ENCODE assay signal across 27 mouse cellular contexts in genomic region chr2:149848778-149849177, GRCm38 (mm10). TPM values are rescaled to one million over a fixed set of nuclear protein-coding genes. Genes with fewer than 3 reads are reported as not detected.
A peak's percentile ranks its signal among the peaks of the same experiment; 100 is the strongest.
DNase-seq lines count a peak whose midpoint lies in the region; ATAC-seq and TF ChIP-seq lines count a peak whose summit lies in the region.
"Had no signal": no experiment of that assay in that cellular context is flagged by ENCODE, and none has a peak within 500 bp of the region (broad histone marks: within the 10 kb centered on the region; RNA-seq: fewer than 3 reads in every experiment).

No protein-coding gene starts in this region.

- no peak overlapping the region for H3K4me3 ChIP-seq in hindbrain, embryonic 12.5 days
- no peak overlapping the region for H3K4me3 ChIP-seq in hindbrain, embryonic 13.5 days
- H3K4me3 ChIP-seq in hindbrain, embryonic 15.5 days = no peak overlapping the region
- no peak overlapping the region for H3K4me3 ChIP-seq in hindbrain, postnatal 0 days (ENCODE audit: low read length)
- no peak overlapping the region for H3K4me3 ChIP-seq in midbrain, embryonic 15.5 days
- no peak overlapping the region for H3K4me3 ChIP-seq in midbrain, postnatal 0 days (ENCODE audit: low read depth, low read length)
- H3K4me3 ChIP-seq: embryonic facial prominence, embryonic 13.5 days; embryonic facial prominence, embryonic 15.5 days; erythroblast, embryonic 14.5 days; forebrain, embryonic 10.5 days; forebrain, embryonic 12.5 days had no signal

- 0 out of 2 replicates have a peak, but pooled peaks have one; percentile 26 for ATAC-seq in hindbrain, embryonic 12.5 days (ENCODE audit: low FRiP score)
- no peak for ATAC-seq in hindbrain, embryonic 13.5 days (ENCODE audit: low FRiP score)
- peak; percentile 66; the same call in 1 of the 2 replicates for ATAC-seq in hindbrain, embryonic 15.5 days (ENCODE audit: low FRiP score, low read depth)
- no peak for ATAC-seq in hindbrain, postnatal 0 days
- ATAC-seq in midbrain, embryonic 15.5 days (replicated peaks) = 0 out of 2 replicates have a peak, but pooled peaks have one; percentile 54
- no peak for ATAC-seq in midbrain, postnatal 0 days (ENCODE audit: low FRiP score)
- ATAC-seq: forebrain, embryonic 14.5 days had no signal

- no peak for TF ChIP-seq CTCF in hindbrain, postnatal 0 days (IDR thresholded peaks at IDR 0.05; ENCODE audit: low read depth)
- no peak for TF ChIP-seq CTCF in midbrain, postnatal 0 days (IDR thresholded peaks at IDR 0.05)

- DNase-seq in hindbrain, postnatal 0 days (ENCODE audit: low spot score) = no peak
- DNase-seq in midbrain, postnatal 0 days (ENCODE audit: low spot score) = no peak
- DNase-seq: adrenal gland, adult 2 months; adrenal gland, postnatal 10 days; adrenal gland, postnatal 25 days; cerebellum, adult 11 months; cerebellum, adult 18-20 months; cerebellum, adult 8-10 months; cerebellum, adult 9-11 months; cerebellum, postnatal 14 days; cerebellum, postnatal 36 days had no signal

- H3K9ac ChIP-seq in hindbrain, embryonic 12.5 days = no peak overlapping the region
- no peak overlapping the region for H3K9ac ChIP-seq in hindbrain, embryonic 13.5 days
- H3K9ac ChIP-seq in hindbrain, embryonic 15.5 days = no peak overlapping the region
- H3K9ac ChIP-seq in hindbrain, postnatal 0 days (replicated peaks; ENCODE audit: low read length) = no peak overlapping the region
- H3K9ac ChIP-seq in midbrain, embryonic 15.5 days = no peak overlapping the region
- no peak overlapping the region for H3K9ac ChIP-seq in midbrain, postnatal 0 days (replicated peaks; ENCODE audit: low read length, poor library complexity, severe bottlenecking)
- H3K9ac ChIP-seq: embryonic facial prominence, embryonic 13.5 days; embryonic facial prominence, embryonic 15.5 days; forebrain, embryonic 12.5 days had no signal

- H3K9me3 ChIP-seq in hindbrain, embryonic 12.5 days (replicated peaks) = no peaks in the 10 kb centered on the region
- H3K9me3 ChIP-seq in hindbrain, embryonic 13.5 days = no peaks in the 10 kb centered on the region
- no peaks in the 10 kb centered on the region for H3K9me3 ChIP-seq in hindbrain, embryonic 15.5 days
- no peaks in the 10 kb centered on the region for H3K9me3 ChIP-seq in hindbrain, postnatal 0 days (ENCODE audit: low read length)
- H3K9me3 ChIP-seq in midbrain, embryonic 15.5 days = no peaks in the 10 kb centered on the region
- H3K9me3 ChIP-seq in midbrain, postnatal 0 days (ENCODE audit: low read length) = no peaks in the 10 kb centered on the region
- H3K9me3 ChIP-seq: embryonic facial prominence, embryonic 13.5 days; embryonic facial prominence, embryonic 15.5 days; forebrain, embryonic 10.5 days; forebrain, embryonic 12.5 days had no signal

- H3K36me3 ChIP-seq in hindbrain, embryonic 12.5 days = no peaks in the 10 kb centered on the region
- no peaks in the 10 kb centered on the region for H3K36me3 ChIP-seq in hindbrain, embryonic 13.5 days
- no peaks in the 10 kb centered on the region for H3K36me3 ChIP-seq in hindbrain, embryonic 15.5 days
- H3K36me3 ChIP-seq in hindbrain, postnatal 0 days (ENCODE audit: insufficient read depth, low read length) = no peaks in the 10 kb centered on the region
- H3K36me3 ChIP-seq in midbrain, embryonic 15.5 days (replicated peaks) = no peaks in the 10 kb centered on the region
- H3K36me3 ChIP-seq in midbrain, postnatal 0 days (ENCODE audit: insufficient read depth, low read length) = no peaks in the 10 kb centered on the region
- H3K36me3 ChIP-seq: embryonic facial prominence, embryonic 13.5 days; embryonic facial prominence, embryonic 15.5 days; forebrain, embryonic 10.5 days; forebrain, embryonic 12.5 days had no signal

- no peak overlapping the region for H3K4me2 ChIP-seq in hindbrain, embryonic 12.5 days (replicated peaks)
- H3K4me2 ChIP-seq in hindbrain, embryonic 13.5 days = no peak overlapping the region
- no peak overlapping the region for H3K4me2 ChIP-seq in hindbrain, embryonic 15.5 days
- H3K4me2 ChIP-seq in hindbrain, postnatal 0 days (ENCODE audit: low read depth, low read length) = no peak overlapping the region
- H3K4me2 ChIP-seq in midbrain, embryonic 15.5 days = no peak overlapping the region
- H3K4me2 ChIP-seq in midbrain, postnatal 0 days (ENCODE audit: low read depth, low read length, poor library complexity, severe bottlenecking) = no peak overlapping the region
- H3K4me2 ChIP-seq: embryonic facial prominence, embryonic 13.5 days; embryonic facial prominence, embryonic 15.5 days; forebrain, embryonic 12.5 days had no signal

- H3K27ac ChIP-seq in hindbrain, embryonic 12.5 days = no peak overlapping the region
- H3K27ac ChIP-seq in hindbrain, embryonic 13.5 days = no peak overlapping the region
- no peak overlapping the region for H3K27ac ChIP-seq in hindbrain, embryonic 15.5 days (replicated peaks)
- H3K27ac ChIP-seq in hindbrain, postnatal 0 days = no peak overlapping the region
- H3K27ac ChIP-seq in midbrain, embryonic 15.5 days = no peak overlapping the region
- H3K27ac ChIP-seq in midbrain, postnatal 0 days (ENCODE audit: low read depth, low read length) = no peak overlapping the region
- H3K27ac ChIP-seq: embryonic facial prominence, embryonic 13.5 days; embryonic facial prominence, embryonic 15.5 days; forebrain, embryonic 10.5 days; forebrain, embryonic 12.5 days had no signal

- H3K4me1 ChIP-seq in hindbrain, embryonic 12.5 days = no peaks in the 10 kb centered on the region
- 0 out of 2 replicates have a peak, but pooled peaks cover 10% of the 10 kb centered on the region for H3K4me1 ChIP-seq in hindbrain, embryonic 13.5 days (replicated peaks)
- no peaks in the 10 kb centered on the region for H3K4me1 ChIP-seq in hindbrain, embryonic 15.5 days (replicated peaks)
- H3K4me1 ChIP-seq in hindbrain, postnatal 0 days (ENCODE audit: insufficient read depth, low read length) = no peaks in the 10 kb centered on the region
- no peaks in the 10 kb centered on the region for H3K4me1 ChIP-seq in midbrain, embryonic 15.5 days
- H3K4me1 ChIP-seq in midbrain, postnatal 0 days (ENCODE audit: insufficient read depth, low read length) = no peaks in the 10 kb centered on the region
- H3K4me1 ChIP-seq: embryonic facial prominence, embryonic 13.5 days; embryonic facial prominence, embryonic 15.5 days; forebrain, embryonic 10.5 days; forebrain, embryonic 12.5 days had no signal

- H3K27me3 ChIP-seq in hindbrain, embryonic 12.5 days = no peaks in the 10 kb centered on the region
- H3K27me3 ChIP-seq in hindbrain, embryonic 13.5 days = no peaks in the 10 kb centered on the region
- no peaks in the 10 kb centered on the region for H3K27me3 ChIP-seq in hindbrain, embryonic 15.5 days
- no peaks in the 10 kb centered on the region for H3K27me3 ChIP-seq in hindbrain, postnatal 0 days (ENCODE audit: insufficient read depth, low read length)
- H3K27me3 ChIP-seq in midbrain, embryonic 15.5 days (replicated peaks) = no peaks in the 10 kb centered on the region
- no peaks in the 10 kb centered on the region for H3K27me3 ChIP-seq in midbrain, postnatal 0 days (ENCODE audit: insufficient read depth, low read length)
- H3K27me3 ChIP-seq: embryonic facial prominence, embryonic 13.5 days; embryonic facial prominence, embryonic 15.5 days; forebrain, embryonic 12.5 days had no signal

- WGBS in hindbrain, embryonic 12.5 days = 69% methylated on average over 4 of the region's 4 CpGs
- WGBS in hindbrain, embryonic 13.5 days = 54% methylated on average over 4 of the region's 4 CpGs
- WGBS in hindbrain, embryonic 15.5 days = 56% methylated on average over 4 of the region's 4 CpGs
- WGBS in hindbrain, postnatal 0 days = 60% methylated on average over 4 of the region's 4 CpGs
- WGBS in midbrain, embryonic 15.5 days = 73% methylated on average over 4 of the region's 4 CpGs
- 64% methylated on average over 4 of the region's 4 CpGs for WGBS in midbrain, postnatal 0 days

RNA-seq across cellular contexts. Expression of gene C530025M09Rik, which starts 17.8 kb away (rescaled TPM):
- polyA plus RNA-seq in hindbrain, embryonic 12.5 days (2016; fragmentation: Nextera tagmentation; extraction: Ambion mirVana) = 0.45 and 2.6 TPM in 2 replicates
- polyA plus RNA-seq in hindbrain, embryonic 13.5 days (2015; fragmentation: Nextera tagmentation; extraction: Ambion mirVana) = 1.1 and 1.4 TPM in 2 replicates
- polyA plus RNA-seq in hindbrain, embryonic 15.5 days (2015; fragmentation: Nextera tagmentation; extraction: Ambion mirVana) = 2.1 and 3.1 TPM in 2 replicates
- total RNA-seq in hindbrain, postnatal 0 days (2014; rRNA removed) = not detected in 2 replicates
- 1.9 and 2.1 TPM in 2 replicates for polyA plus RNA-seq in hindbrain, postnatal 0 days (2015; fragmentation: Nextera tagmentation; extraction: Ambion mirVana)
- 1.00 and 1.3 TPM in 2 replicates for polyA plus RNA-seq in midbrain, embryonic 15.5 days (2015; fragmentation: Nextera tagmentation; extraction: Ambion mirVana)
- 0.42 TPM in 1 of 2 replicates, not detected in the other for total RNA-seq in midbrain, postnatal 0 days (2014; rRNA removed)
- 1.8 and 2.3 TPM in 2 replicates for polyA plus RNA-seq in midbrain, postnatal 0 days (2015; fragmentation: Nextera tagmentation; extraction: Ambion mirVana)
- total RNA-seq: adrenal gland, adult 2 months; adrenal gland, postnatal 10 days; adrenal gland, postnatal 25 days; adrenal gland, postnatal 4 days; common myeloid progenitor, adult 5-6 weeks; ES-E14; MEL had no signal
- polyA plus RNA-seq: adrenal gland, adult 2 months; C2C12; embryonic facial prominence, embryonic 11.5 days; embryonic facial prominence, embryonic 13.5 days; embryonic facial prominence, embryonic 15.5 days; erythroblast, embryonic 14.5 days had no signal

RNA-seq across cellular contexts. Expression of gene Syndig1, which starts 19.8 kb away (rescaled TPM):
- 13.4 and 16.0 TPM in 2 replicates for polyA plus RNA-seq in hindbrain, embryonic 12.5 days (2016; fragmentation: Nextera tagmentation; extraction: Ambion mirVana)
- polyA plus RNA-seq in hindbrain, embryonic 13.5 days (2015; fragmentation: Nextera tagmentation; extraction: Ambion mirVana) = 26.2 and 29.4 TPM in 2 replicates
- polyA plus RNA-seq in hindbrain, embryonic 15.5 days (2015; fragmentation: Nextera tagmentation; extraction: Ambion mirVana) = 40.6 and 44.9 TPM in 2 replicates
- 45.5 and 51.1 TPM in 2 replicates for total RNA-seq in hindbrain, postnatal 0 days (2014; rRNA removed)
- polyA plus RNA-seq in hindbrain, postnatal 0 days (2015; fragmentation: Nextera tagmentation; extraction: Ambion mirVana) = 38.3 and 39.2 TPM in 2 replicates
- 21.2 and 21.5 TPM in 2 replicates for polyA plus RNA-seq in midbrain, embryonic 15.5 days (2015; fragmentation: Nextera tagmentation; extraction: Ambion mirVana)
- total RNA-seq in midbrain, postnatal 0 days (2014; rRNA removed) = 30.1 and 35.7 TPM in 2 replicates
- polyA plus RNA-seq in midbrain, postnatal 0 days (2015; fragmentation: Nextera tagmentation; extraction: Ambion mirVana) = 28.6 and 32.1 TPM in 2 replicates
- total RNA-seq: common myeloid progenitor, adult 5-6 weeks; MEL had no signal
- polyA plus RNA-seq: C2C12; erythroblast, embryonic 14.5 days had no signal

Comparison
In these comparisons a context has a peak if more than half of its experiments do, and no peak if none do; other contexts are left out.
1. ATAC-seq: peak in hindbrain, embryonic 12.5 days (single experiment), hindbrain, embryonic 15.5 days (single experiment) and midbrain, embryonic 15.5 days (single experiment); none in hindbrain, embryonic 13.5 days (single experiment), hindbrain, postnatal 0 days (single experiment) and midbrain, postnatal 0 days (single experiment).